Mouse (Mus musculus) E14TG2a.4 (cell line): Measurements from ENCODE around the gene Slamf6.

ENCODE experiments used
- H3K27me3 ChIP-seq: 2 replicates; pipeline ENCODE4 v1.6.1; 2014; ENCODE audit warnings: low read length, control low read depth; ENCODE audit not compliant: insufficient read depth
- H3K36me3 ChIP-seq: 2 replicates; pipeline ENCODE4 v1.6.1; 2014; ENCODE audit warnings: low read length, control low read depth; ENCODE audit not compliant: insufficient read depth
- H3K4me1 ChIP-seq: replicated peaks from 2 replicates; pipeline ENCODE4 v1.6.1; 2014; ENCODE audit warnings: low read depth, low read length, control low read depth
- H3K4me3 ChIP-seq: replicated peaks from 2 replicates; pipeline ENCODE4 v1.5.1; 2014; ENCODE audit warnings: mild to moderate bottlenecking, low read length
- H3K9me3 ChIP-seq: 2 replicates; pipeline ENCODE4 v1.6.1; 2014; ENCODE audit warnings: low read length, control low read depth
- CTCF ChIP-seq: conservative IDR thresholded peaks from 2 replicates; pipeline ENCODE4 v1.5.1; 2014; ENCODE audit warnings: low read length
- NANOG ChIP-seq: IDR thresholded peaks from 2 replicates; pipeline ENCODE4 v1.6.1; 2014; ENCODE audit warnings: borderline replicate concordance, low read length, mixed read lengths
- POU5F1 ChIP-seq: IDR thresholded peaks from 2 replicates; pipeline ENCODE4 v1.6.1; 2014; ENCODE audit warnings: low read length, borderline replicate concordance

Slamf6 gene

DNA sequence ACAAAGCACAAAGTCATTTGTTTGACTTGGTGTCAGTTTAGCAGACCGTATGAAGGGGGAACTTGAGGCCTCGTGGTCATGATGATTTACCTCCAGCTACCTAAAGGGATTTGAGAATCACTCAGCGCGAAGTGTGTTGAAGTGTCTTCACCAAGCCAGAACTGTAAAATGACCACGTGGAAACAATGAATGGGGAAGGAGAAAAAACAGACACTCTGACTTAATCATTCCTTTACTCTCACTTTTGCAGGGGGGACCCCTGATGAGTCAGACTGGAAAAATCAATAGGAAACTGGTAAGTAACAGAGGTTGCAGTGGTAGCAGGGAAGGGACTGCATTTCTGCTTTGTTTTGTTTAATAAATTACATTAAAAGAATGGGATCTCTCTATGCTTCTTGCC, 64.9 kb downstream of the Slamf6 start:
- TF ChIP-seq NANOG, result no peak
- TF ChIP-seq CTCF, result no peak
- no peak for TF ChIP-seq POU5F1
- Histone ChIP-seq H3K4me3 (no peak overlapping the region), H3K36me3 (no peaks in the 10 kb centered on the region), H3K27me3 (no peaks in the 10 kb centered on the region), H3K9me3 (no peaks in the 10 kb centered on the region), H3K4me1 (no peaks in the 10 kb centered on the region)

DNA sequence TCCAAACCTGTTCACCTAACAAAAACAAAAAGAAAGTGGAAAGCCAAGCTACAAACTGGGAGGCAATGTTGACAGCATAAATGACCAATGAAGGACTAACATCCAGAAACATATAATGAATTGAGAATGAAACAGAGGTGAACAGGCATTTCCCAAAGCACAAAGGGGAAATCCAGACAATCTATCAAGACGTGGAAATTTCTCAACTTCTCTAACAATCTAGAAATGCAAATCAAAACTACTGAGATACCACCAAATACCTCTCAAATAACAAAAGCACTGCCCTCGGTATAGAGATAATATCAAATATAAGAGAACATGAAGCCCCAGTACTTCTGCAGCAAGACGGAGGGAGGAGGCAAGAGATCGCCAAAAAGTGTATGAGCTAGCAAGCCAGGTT, 65.4 kb downstream of the Slamf6 start:
- Histone ChIP-seq H3K9me3 (no peaks in the 10 kb centered on the region), H3K4me3 (no peak overlapping the region), H3K27me3 (no peaks in the 10 kb centered on the region), H3K4me1 (no peaks in the 10 kb centered on the region), H3K36me3 (no peaks in the 10 kb centered on the region)
- no peak for TF ChIP-seq NANOG
- no peak for TF ChIP-seq CTCF
- no peak for TF ChIP-seq POU5F1

DNA sequence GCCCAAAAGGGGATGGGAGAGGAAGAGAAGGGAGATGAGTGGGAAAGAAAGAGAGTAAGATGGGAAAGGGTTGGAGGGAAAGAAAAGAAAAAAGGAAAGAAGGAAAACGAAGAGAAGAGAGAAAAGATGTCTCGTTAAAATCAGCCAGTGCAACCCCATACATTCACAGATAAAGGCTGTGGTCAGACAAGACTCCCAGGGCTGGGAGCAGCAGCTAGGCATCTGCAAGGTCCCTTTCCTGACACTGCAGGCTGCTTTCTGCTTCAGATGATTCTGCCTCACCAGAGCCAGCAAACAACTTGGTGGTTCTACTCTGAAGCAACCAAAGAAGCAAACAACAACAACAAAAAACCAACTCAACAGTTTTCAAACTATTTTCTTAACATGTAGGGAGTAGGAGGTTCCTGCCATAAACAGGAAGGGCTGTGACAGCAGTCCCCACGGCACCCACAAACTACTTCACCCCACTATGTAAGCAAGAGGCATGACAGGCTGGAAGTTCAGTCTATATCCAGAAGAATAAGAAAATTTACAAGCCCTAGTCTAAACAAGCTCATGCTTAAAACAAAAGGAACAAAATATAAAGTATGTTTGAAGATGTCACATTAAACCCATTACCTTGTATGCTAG, 66.2 kb downstream of the Slamf6 start:
- no peak overlapping the region for H3K4me3 ChIP-seq
- no peak for TF ChIP-seq NANOG
- TF ChIP-seq POU5F1, result no peak
- no peak for TF ChIP-seq CTCF
- H3K4me1 ChIP-seq, result no peaks in the 10 kb centered on the region
- H3K9me3 ChIP-seq, result peaks cover 4% of the 10 kb centered on the region; the same call in 1 of the 2 replicates
- no peaks in the 10 kb centered on the region for H3K27me3 ChIP-seq
- H3K36me3 ChIP-seq, result no peaks in the 10 kb centered on the region

DNA sequence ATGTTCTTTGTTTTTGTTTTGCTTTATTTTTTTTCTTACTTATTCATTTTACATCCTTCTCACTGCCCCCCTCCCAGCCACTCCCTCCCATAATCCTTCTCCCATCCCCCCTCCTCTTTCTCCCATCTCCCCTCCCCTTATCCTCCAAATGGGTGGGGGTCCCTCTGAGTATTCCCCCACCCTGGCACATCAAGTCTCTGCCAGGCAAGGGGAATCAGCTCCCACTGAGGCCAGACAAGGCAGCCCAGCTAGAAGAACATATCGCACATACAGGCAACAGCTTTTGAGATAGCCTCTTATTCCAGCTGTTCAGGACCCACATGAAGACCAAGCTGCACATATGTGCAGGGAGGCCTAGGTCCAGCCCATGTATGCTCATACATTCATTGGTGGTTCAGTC, 66.8 kb downstream of the Slamf6 start:
- Histone ChIP-seq H3K4me3 (no peak overlapping the region), H3K9me3 (peaks cover 4% of the 10 kb centered on the region; the same call in 1 of the 2 replicates), H3K36me3 (no peaks in the 10 kb centered on the region), H3K4me1 (no peaks in the 10 kb centered on the region), H3K27me3 (no peaks in the 10 kb centered on the region)
- TF ChIP-seq POU5F1 (no peak), NANOG (no peak), CTCF (no peak)

DNA sequence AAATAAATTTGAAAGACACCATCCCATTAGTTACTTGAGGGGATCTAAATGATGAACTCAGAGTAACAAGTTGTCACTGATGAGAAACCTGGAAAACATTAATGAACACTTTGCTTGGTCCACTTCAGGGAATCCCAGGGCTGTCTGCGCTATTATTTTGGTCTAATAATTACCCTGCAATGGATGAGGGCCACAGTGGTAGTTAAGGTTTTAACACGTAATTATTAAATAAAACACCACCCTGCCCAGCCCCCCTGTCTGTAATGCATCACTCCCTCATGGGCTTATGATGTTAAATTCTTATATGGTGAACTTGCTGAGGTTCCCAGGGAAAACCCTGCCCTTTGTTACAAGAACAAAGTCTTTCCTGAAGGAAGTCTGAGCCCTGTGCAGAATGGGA, 74.6 kb downstream of the Slamf6 start:
- TF ChIP-seq NANOG, result no peak
- no peak for TF ChIP-seq CTCF
- TF ChIP-seq POU5F1, result no peak
- Histone ChIP-seq H3K36me3 (no peaks in the 10 kb centered on the region), H3K4me1 (no peaks in the 10 kb centered on the region), H3K4me3 (no peak overlapping the region), H3K27me3 (no peaks in the 10 kb centered on the region), H3K9me3 (peaks cover 4% of the 10 kb centered on the region; the same call in 1 of the 2 replicates)

DNA sequence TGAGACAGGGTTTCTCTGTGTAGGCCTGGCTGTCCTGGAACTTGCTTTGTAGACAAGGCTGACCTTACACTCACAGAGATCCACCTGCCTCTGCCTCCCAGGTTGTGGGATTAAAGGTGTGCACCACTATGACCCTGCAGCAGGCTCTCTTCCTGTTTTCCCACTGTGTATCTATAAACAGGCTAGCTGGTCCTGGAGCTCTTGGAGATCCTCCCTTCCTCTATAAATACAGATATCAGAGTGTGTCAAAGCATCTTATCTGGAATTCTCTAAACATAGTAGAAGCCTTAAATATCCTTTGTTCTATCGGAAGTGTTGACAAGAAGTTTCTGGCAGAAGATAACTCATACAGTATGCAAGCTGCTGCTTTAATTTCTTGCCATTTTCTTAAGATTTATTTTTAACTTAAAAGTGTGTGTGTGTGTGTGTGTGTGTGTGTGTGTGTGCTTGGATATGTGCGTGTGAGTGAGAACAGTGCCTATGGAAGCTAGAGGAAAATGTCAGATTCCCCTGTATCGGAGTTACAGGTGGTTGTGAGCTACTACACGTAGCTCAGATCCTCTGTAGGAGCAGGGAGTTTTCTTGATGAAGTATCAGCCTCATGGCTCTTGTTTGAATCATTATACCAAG, 75.7 kb downstream of the Slamf6 start:
- TF ChIP-seq POU5F1 (no peak), NANOG (no peak), CTCF (no peak)

DNA sequence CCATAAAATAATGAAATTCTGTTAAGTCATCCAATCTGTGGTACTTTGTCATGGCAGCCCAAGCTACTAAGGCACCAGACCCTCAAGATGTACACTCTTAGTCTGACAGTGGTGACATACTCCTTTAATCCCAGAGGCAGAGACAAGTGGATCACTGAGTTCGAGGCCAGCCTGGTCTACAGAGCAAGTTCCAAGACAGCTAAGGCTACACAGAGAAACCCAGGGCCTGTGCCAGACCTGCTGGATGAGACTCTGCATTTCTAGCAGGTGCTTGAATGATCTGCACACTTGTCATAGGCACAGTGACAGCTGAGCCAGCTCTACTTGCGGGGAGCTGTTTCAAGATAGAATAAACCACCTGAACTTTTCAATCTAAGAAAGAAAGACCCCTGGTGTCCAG, 77.2 kb downstream of the Slamf6 start:
- no peak overlapping the region for H3K4me3 ChIP-seq
- TF ChIP-seq POU5F1 (no peak), NANOG (no peak), CTCF (no peak)
- no peaks in the 10 kb centered on the region for H3K9me3 ChIP-seq
- H3K4me1 ChIP-seq, result no peaks in the 10 kb centered on the region
- H3K36me3 ChIP-seq, result no peaks in the 10 kb centered on the region
- H3K27me3 ChIP-seq, result no peaks in the 10 kb centered on the region

More for the DNA sequence above, 75.7 kb downstream of the Slamf6 start:
- H3K4me3 ChIP-seq, result no peak overlapping the region
- no peaks in the 10 kb centered on the region for H3K36me3 ChIP-seq
- H3K27me3 ChIP-seq, result no peaks in the 10 kb centered on the region
- peaks cover 4% of the 10 kb centered on the region; the same call in 1 of the 2 replicates for H3K9me3 ChIP-seq
- H3K4me1 ChIP-seq, result no peaks in the 10 kb centered on the region

DNA sequence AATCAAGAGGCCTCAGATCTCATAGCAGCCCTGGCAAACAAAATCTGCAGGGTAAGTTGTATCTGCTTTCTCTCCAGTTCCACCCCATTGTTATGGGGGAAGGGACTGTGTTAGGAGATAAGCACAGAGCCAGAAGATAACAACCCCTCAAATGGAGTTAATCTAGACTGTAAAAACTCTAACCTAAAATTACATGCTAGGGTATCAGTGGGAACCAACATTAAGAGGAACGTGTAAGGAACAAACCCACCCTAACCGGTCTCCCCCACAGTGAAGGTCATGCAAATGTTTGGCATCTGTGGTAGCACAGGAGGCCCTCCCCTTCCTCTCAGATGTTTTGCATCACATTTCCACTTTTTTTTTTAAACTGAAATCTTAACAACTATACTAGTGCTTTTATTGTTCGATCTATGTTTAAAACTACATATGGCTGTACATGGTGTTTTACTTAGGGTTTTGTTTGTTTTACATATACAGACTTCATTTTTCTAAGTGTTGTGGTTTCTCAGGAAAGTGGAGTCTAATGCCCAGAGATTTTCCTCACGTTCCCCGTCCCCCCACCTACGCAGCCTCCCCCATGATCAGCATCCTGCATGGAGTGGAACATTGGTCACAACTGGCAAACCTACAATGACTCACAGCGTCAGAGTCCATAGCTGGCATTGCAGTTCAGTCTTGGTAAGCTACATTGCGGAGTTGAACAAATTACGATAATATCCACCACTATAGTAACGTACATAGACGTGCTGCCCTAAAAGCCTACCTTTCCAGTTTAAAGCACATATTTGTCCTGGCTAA, 77.8 kb downstream of the Slamf6 start:
- TF ChIP-seq NANOG (no peak), CTCF (no peak), POU5F1 (no peak)
- no peaks in the 10 kb centered on the region for H3K9me3 ChIP-seq
- no peaks in the 10 kb centered on the region for H3K36me3 ChIP-seq
- H3K4me3 ChIP-seq, result no peak overlapping the region
- H3K4me1 ChIP-seq, result no peaks in the 10 kb centered on the region
- H3K27me3 ChIP-seq, result no peaks in the 10 kb centered on the region
